Mouse (Mus musculus): ENCODE results near the gene Eif2b2.

The Eif2b2 gene

DNA sequence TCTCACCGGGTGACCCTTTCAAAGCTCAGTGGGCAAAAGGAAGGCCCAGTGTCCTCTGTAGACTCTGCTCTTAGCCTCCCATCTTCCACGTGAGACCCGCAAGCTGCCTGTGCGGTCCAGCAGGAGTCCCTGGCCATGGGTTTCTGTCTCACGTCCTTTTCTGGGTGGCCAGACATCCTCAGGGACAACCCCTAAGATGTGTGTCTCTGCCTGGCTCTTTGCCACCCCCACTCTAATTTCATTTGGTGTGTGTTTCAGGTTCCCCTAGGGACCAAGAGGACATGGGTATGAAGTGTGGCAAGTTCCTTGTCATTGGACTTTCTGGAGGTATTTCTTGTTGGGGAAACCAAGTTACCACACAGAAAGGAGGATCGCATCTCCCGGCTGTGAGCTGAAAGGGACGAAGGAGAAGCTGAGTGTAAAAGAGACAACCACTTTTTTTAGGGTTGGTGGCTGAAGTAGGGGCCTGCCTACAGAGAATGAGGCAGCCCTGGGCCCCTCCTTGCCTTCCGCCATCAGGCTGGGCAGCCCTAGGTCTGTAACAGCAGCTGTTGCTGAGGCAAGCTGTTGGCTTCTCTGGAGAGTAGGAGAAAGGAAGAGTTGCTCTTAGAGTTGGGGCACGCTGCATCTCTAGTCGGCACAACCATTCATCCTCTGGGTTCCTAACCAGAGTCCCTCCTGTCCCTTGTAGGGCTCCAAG is 25.2 kb upstream of the Eif2b2 start:
- intact Hi-C loops (cut with DNase I): no loop called here

GRCm38 (mm10) chr12:85194623-85195018 is 24.7 kb upstream of the Eif2b2 start:
- intact Hi-C loops (cut with DNase I): no loop called here

DNA sequence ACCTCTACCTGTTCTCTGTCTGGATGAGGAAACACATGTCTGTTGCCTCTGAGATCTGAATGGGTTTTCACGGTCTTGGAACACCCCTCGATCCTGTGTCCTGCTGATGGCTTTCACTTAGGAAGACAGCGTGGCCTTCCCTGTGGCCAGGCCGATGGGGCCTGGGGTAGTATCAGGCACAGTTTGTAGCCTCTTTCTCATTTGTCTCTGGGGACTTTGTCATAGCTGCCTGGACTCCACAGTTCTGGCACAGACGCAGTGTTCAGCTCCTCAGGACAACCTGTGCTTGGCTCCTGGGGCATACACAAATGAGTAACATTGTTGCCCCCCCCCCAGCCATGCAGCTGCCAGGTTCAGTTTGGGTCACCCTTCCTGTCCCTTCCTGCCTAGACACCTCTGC is 24.2 kb upstream of the Eif2b2 start:
- intact Hi-C loops (cut with DNase I): no loop called here

- intact Hi-C loops (cut with DNase I): no loop called here
Measured at GRCm38 (mm10) chr12:85196191-85196590, 23.1 kb upstream of the Eif2b2 start.

DNA sequence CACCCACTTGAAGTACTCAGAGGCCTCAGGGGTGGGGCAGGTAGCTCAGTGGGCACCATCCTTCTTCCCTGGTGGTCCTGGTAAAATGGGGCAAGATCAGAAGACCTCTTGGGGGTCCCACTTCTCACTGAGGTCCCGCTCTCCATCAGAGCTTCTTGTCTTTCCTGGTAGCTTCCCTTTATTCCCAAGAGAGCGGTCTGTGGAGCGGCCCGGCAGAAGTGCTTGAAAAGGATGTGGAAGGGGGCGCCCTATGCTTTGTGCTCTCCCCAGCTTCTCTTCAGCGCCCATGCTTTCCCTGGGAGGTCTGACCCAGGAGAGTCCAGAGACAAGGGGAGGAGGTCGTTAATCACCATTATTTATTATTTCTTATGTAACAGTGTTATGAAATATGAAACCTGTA is 21.9 kb upstream of the Eif2b2 start:
- intact Hi-C loops (cut with DNase I): no loop called here

GRCm38 (mm10) chr12:85197936-85198335 is 21.3 kb upstream of the Eif2b2 start:
- intact Hi-C loops (cut with DNase I): no loop called here

DNA sequence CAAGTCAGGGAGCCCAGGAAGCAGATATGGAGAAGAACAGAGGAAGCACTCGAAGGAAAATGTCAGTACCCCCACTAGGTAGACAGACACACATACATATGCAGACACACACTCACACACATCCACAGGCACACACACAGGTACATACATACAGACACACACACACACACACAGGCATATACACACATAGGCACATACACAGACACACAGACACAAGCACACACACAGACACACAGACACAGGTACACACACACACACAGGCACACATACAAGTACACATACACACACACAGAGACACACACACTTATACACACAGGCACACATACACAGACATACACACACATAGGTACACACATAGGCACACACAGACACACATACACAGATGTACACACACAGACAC is 19.3 kb upstream of the Eif2b2 start:
- intact Hi-C loops (cut with DNase I): no loop called here

- intact Hi-C loops (cut with DNase I): no loop called here
Measured at GRCm38 (mm10) chr12:85200929-85201829, 18.1 kb upstream of the Eif2b2 start.

DNA sequence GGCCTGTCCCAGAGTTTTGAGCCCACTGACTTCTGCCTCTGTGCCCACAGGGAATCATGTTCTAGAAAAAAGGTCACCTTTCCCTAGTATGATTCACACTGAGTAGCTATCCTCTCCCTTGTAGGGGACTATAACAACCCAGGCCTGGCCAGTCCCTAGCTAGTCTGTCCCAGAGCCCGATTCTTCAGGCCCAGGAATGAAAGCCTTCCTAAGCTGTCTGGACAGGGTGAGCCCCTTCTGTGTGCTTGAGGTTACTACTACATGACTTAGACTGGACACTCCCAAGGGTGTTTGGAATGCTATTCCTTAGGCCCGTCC is 17.5 kb upstream of the Eif2b2 start:
- intact Hi-C loops (cut with DNase I): no loop called here

DNA sequence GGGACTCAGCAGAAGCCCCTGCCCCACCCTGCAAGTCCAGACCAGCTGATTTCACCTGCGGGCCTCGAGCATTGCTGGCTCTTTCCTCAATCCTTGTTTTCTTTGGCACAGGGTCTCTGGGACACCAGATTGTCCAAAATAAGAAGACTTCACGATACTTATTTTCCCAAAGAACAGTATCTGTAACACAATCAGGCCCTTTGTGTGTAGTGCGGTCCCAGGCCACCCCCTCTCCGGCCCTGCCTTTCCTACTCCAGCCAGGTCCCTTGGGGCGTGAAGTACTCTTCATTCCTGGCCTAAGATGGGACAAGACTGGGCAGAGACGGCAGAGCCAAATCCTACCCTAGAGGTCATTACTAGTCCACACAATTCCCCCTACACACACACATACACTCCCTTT is 17.1 kb upstream of the Eif2b2 start:
- intact Hi-C loops (cut with DNase I): no loop called here

DNA sequence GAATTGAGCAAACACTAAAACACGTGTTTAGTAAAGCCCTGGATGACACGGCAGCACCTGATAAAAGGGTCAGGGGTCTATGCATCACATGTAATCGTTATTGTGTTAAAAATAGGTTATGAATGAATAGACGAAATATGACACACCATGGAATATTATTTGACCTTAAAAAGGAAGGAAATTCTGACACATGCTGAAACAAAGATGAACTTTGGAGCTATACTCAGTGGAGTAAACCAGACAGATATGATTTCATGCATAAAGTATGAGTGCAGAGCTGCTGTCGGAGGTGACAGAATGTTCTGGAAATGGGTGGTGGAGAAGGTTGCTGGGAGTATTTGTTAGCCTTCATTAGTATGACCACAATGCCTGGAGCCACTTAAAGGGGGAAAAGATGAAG is 15.6 kb upstream of the Eif2b2 start:
- intact Hi-C loops (cut with DNase I): no loop called here

DNA sequence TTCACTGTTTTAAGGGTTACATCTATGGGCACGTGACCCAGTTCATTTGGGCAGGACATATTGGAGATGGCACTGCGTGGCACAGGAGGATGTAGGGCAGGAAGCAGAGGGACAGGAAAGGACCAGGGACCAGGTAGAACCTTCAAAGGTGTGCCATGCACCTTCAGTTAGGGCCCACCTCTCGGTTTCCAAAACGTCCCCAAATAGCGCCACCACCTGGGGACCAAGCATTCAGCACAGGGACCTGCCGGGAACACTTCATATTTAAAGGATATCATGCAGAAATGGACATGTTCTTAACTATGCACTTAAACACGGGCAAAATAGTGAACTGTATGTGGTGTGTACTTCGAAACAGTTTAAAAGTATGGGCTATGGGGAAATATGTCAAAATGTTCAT is 15.2 kb upstream of the Eif2b2 start:
- intact Hi-C loops (cut with DNase I): no loop called here

DNA sequence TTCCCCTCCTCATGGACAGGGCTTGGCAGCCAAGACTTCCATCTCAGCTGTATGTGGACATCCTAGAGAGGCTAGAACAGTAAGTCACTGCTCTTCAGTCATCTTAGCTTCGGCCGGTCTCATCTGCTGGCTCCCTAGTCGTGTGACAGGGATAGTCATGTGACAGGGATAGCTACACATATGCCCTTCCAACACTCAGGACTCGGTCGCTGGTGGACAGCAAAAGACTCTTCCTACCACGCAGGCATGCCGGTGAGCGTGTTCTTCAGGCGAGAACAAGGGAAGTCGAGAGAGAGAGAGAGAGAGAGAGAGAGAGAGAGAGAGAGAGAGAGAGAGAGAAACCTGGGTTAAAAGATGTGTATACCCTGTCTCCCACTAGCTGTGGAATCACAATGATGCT is 13.9 kb upstream of the Eif2b2 start:
- intact Hi-C loops (cut with DNase I): no loop called here

GRCm38 (mm10) chr12:85208687-85209199 is 10.5 kb upstream of the Eif2b2 start:
- intact Hi-C loops (cut with DNase I): no loop called here

GRCm38 (mm10) chr12:85215031-85215430 is 4.2 kb upstream of the Eif2b2 start:
- intact Hi-C loops (cut with DNase I): no loop called here

- intact Hi-C loops (cut with DNase I): no loop called here
Measured at GRCm38 (mm10) chr12:85217733-85218310, 1.5 kb upstream of the Eif2b2 start.

- intact Hi-C loops (cut with DNase I): no loop called here
Measured at GRCm38 (mm10) chr12:85219905-85220290, 617 bp downstream of the Eif2b2 start.

GRCm38 (mm10) chr12:85227227-85227626 is 7.9 kb downstream of the Eif2b2 start:
- intact Hi-C loops (cut with DNase I): no loop called here

GRCm38 (mm10) chr12:85227876-85228599 is 8.8 kb downstream of the Eif2b2 start:
- intact Hi-C loops (cut with DNase I): no loop called here

DNA sequence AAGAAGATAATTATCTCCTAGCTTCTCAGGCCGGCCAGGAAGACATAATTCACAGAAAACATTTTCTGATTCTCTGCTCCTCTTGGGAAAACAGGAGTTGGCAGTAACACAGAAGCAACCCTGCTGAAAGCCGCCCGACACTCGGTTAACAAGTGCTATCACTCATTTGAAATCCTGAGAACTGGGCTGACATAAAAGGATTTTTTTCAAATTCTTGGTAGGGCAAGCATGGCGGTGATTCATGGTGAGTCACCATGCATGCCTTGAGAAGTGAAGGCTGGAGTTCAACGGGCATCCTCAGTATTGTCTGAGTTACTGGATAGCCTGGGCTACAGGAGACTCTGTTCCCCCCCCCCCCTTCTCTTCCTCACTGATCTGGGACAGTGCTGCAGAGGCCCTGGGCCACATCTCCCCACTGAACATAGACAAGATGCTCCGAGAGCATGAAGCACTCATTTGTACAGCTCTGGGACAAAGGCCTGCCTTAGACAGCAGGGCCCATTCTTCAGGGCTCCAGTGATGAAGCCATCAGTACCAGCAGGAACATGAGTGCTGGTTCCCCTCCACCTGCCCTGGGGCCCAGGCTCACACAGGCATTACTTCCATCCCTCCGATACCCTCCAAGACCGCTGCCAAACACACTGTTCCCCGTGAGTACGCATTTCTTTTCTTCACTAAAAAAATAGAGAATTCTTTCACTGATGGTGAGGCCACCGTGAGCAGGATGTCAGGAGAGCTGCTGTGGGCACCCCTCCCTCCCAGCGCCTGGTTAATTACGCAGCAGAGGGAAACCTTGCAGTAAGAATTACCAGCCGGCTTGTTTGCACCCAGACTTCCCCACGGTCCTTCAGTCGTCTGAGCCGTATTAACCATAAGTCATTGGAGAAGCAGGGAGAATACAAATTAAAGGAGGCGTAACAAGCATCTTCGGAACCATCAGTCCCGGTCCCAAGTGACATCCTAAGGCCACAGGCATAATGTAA is 14.4 kb downstream of the Eif2b2 start:
- intact Hi-C loops (cut with DNase I): no loop called here

Measured in adrenal gland (tissue).